Mouse (Mus musculus) heart, embryonic 10.5 days (tissue): ENCODE data around the gene Pitpnm2. TPM values are rescaled to one million over a fixed set of nuclear protein-coding genes. Genes with fewer than 3 reads are reported as not detected.
A peak's percentile ranks its signal among the peaks of the same experiment; 100 is the strongest.

Experiments
- DNase-seq: peaks from one replicate; pipeline ENCODE4 v3.0.0-alpha.2; 2017; ENCODE audit warnings: low spot score
- H3K27ac ChIP-seq: fragments of 300-500 bp; sonication (generic); 2 replicates; pipeline ENCODE4 v1.5.1; 2016; ENCODE audit warnings: mild to moderate bottlenecking
- H3K27me3 ChIP-seq: fragments of 300-500 bp; sonication (generic); 2 replicates; pipeline ENCODE4 v1.6.1; 2016; ENCODE audit warnings: mild to moderate bottlenecking; ENCODE audit not compliant: poor library complexity, insufficient read depth, severe bottlenecking
- H3K36me3 ChIP-seq: fragments of 300-500 bp; sonication (generic); 2 replicates; pipeline ENCODE4 v1.6.1; 2016; ENCODE audit warnings: mild to moderate bottlenecking, moderate library complexity
- H3K4me1 ChIP-seq: fragments of 300-500 bp; sonication (generic); 2 replicates; pipeline ENCODE4 v1.6.1; 2016; ENCODE audit warnings: mild to moderate bottlenecking
- H3K4me3 ChIP-seq: fragments of 300-500 bp; sonication (generic); 2 replicates; pipeline ENCODE4 v1.5.1; 2016; ENCODE audit warnings: mild to moderate bottlenecking, moderate library complexity
- H3K9me3 ChIP-seq: fragments of 300-500 bp; sonication (generic); 2 replicates; pipeline ENCODE4 v1.6.1; 2016; ENCODE audit warnings: mild to moderate bottlenecking, moderate library complexity
- WGBS: fragments of 180-500 bp; shearing (Covaris S2); methylation state at CpG from one replicate; pipeline ENCODE4 v1.1.7; 2016; 5-methylcytosine and 5-hydroxymethylcytosine counted together
- polyA plus RNA-seq: library from polyadenylated mRNA; unstranded; fragments of >200 nt; fragmentation: Nextera tagmentation; extraction: Ambion mirVana; gene quantifications from 2 replicates; pipeline ENCODE4 v1.2.1, GENCODE M21; 2016

Gene Pitpnm2
- polyA plus RNA-seq, 1 experiment from 2014 or later, result 4.8 TPM

DNA sequence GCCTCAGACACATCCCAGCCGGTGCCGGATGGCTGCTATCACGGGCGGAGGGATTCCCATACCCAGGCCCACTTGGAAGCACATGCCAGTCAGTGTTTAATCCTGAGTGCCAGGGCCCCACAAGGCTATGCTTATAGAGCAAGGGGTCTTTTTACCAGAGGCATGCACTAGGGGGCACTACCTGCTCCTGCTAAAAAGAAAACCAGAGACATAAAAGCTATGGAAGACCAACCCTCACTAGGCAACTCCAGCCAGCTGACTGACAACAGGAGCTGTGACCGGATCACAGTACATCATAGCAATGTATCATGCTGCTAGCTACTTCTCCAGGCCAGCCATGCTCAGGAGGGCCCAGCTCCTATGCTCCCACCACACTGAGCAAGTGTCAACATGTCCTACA, 87.0 kb downstream of the Pitpnm2 start:
- Histone ChIP-seq H3K4me1 (peaks cover 91% of the 10 kb centered on the region), H3K36me3 (no peaks in the 10 kb centered on the region), H3K27me3 (no peaks in the 10 kb centered on the region), H3K4me3 (0 out of 2 replicates have a peak overlapping the region, but pooled peaks have one; percentile 4), H3K9me3 (no peaks in the 10 kb centered on the region), H3K27ac (peak overlapping the region; percentile 76)
- peak; percentile 85 for DNase-seq
- WGBS, result 49% methylated on average over 5 of the region's 5 CpGs

DNA sequence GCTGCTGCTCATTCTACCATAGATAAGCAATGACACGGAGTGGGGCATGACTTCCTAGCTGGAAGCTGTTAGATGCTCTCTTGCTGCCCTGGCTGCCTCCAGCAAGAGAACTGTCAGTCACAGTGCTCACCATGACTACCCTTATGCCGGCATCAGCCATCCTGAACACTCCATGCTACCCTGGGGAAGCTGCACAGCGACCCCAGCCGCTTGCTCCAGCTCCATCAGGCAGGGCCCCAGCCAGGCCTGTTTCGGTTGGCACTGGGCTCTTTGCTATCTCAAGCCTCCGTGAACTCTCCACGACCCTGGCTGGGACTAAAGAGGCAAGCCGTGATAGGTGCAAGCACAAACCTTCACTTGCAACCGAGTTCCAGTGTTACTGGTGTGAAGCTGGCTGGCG, 87.7 kb downstream of the Pitpnm2 start:
- Histone ChIP-seq H3K9me3 (no peaks in the 10 kb centered on the region), H3K4me1 (peaks cover 84% of the 10 kb centered on the region), H3K36me3 (no peaks in the 10 kb centered on the region), H3K27ac (peak overlapping the region; percentile 76), H3K27me3 (no peaks in the 10 kb centered on the region), H3K4me3 (0 out of 2 replicates have a peak overlapping the region, but pooled peaks have one; percentile 4)
- DNase-seq, result peak; percentile 93
- WGBS, result 18% methylated on average over 10 of the region's 10 CpGs

DNA sequence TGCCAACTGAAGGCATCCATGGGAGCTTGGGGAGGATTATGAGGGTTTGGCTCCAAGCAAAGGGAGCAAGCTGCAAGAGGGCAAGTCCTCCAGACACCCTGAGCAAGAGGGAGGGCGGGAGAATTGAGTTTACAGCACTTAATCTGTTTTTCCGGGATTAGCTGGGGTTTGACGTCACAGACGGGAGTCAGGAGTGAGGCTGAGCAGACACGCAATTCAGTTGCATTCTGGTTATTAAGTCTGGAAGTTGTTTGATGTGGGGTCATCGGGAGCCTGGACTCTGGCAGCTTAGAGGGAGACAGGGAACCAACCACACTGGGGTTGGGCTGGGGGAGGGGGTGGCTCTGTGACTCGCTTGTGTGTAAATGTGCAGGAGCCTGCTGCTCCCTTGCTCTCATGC, 90.1 kb downstream of the Pitpnm2 start:
- Histone ChIP-seq H3K9me3 (no peaks in the 10 kb centered on the region), H3K4me3 (no peak overlapping the region), H3K4me1 (peaks cover 61% of the 10 kb centered on the region), H3K36me3 (no peaks in the 10 kb centered on the region), H3K27me3 (no peaks in the 10 kb centered on the region), H3K27ac (peak overlapping the region; percentile 71)
- WGBS, result 30% methylated on average over 7 of the region's 7 CpGs
- no peak for DNase-seq

DNA sequence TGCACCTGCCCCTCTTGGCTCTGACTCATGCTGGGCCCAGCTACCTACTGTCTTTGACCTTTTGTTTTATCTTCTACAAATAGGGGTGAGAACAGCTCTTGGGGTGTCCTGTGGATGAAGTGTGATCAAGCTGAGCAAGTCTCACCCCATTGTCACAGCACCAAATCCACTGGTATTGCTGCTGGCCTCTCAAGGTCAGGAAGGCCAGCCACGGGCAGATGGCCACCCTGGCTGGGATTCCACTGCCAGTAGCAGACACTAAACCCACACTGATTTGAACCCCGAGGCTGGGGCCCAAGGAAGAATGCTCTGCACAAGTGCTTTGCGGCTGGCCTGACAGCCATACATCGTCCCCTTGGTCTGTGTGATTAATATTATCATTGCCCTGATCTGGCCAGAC, 91.3 kb downstream of the Pitpnm2 start:
- Histone ChIP-seq H3K4me3 (no peak overlapping the region; the same call in 1 of the 2 replicates), H3K9me3 (no peaks in the 10 kb centered on the region), H3K36me3 (no peaks in the 10 kb centered on the region), H3K4me1 (peaks cover 57% of the 10 kb centered on the region), H3K27me3 (no peaks in the 10 kb centered on the region), H3K27ac (peak overlapping the region; percentile 71; the same call in 1 of the 2 replicates)
- DNase-seq, result no peak
- WGBS, result 48% methylated on average over 4 of the region's 4 CpGs

DNA sequence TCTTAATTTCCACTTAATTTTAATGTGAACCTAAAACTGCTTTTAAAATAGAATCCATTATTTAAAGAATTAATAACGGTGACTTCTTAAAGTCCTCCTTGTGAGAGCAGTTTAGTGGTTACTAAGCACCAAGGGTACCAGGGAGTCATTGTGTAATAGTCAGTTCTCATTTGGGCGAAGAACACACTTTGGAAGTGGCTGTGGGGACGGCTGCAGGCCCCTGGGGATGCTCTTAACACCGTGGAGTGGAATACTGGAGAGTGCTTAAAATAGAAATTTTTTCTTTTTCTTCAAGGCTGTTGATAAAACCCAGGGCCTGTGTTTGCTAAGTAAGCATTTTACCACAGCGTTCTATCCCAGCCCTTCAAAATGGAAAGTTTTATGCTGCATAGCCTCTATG, 93.6 kb downstream of the Pitpnm2 start:
- H3K9me3 ChIP-seq, result no peaks in the 10 kb centered on the region
- no peak overlapping the region for H3K4me3 ChIP-seq
- WGBS, result 55% methylated on average over 5 of the region's 5 CpGs
- H3K27ac ChIP-seq, result no peak overlapping the region
- peaks cover 39% of the 10 kb centered on the region for H3K4me1 ChIP-seq
- H3K27me3 ChIP-seq, result no peaks in the 10 kb centered on the region
- no peak for DNase-seq
- peaks cover 17% of the 10 kb centered on the region for H3K36me3 ChIP-seq

DNA sequence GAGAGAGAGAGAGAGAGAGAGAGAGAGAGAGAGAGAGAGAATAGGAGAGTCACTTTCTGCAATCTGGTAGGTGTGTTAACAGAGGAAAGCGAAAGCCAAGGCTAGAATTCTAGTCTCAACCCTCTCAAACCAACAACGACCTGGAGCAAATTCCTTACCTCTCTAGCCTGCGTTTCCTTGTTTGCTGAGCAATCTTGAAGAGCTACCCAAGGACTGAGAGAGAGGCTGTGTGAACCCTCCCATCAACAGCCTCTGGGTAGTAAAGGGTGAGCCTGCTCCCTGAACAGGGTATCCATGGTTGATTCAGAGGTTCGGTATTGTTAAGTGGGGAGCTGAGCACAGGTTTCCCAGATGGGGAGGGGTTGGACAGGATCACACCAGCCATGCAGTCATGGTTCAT, 96.8 kb downstream of the Pitpnm2 start:
- WGBS, result 80% methylated on average over 4 of the region's 4 CpGs
- H3K4me1 ChIP-seq, result peaks cover 14% of the 10 kb centered on the region
- H3K27me3 ChIP-seq, result no peaks in the 10 kb centered on the region
- no peaks in the 10 kb centered on the region for H3K9me3 ChIP-seq
- peaks cover 30% of the 10 kb centered on the region for H3K36me3 ChIP-seq
- no peak for DNase-seq
- H3K4me3 ChIP-seq, result no peak overlapping the region
- H3K27ac ChIP-seq, result no peak overlapping the region

DNA sequence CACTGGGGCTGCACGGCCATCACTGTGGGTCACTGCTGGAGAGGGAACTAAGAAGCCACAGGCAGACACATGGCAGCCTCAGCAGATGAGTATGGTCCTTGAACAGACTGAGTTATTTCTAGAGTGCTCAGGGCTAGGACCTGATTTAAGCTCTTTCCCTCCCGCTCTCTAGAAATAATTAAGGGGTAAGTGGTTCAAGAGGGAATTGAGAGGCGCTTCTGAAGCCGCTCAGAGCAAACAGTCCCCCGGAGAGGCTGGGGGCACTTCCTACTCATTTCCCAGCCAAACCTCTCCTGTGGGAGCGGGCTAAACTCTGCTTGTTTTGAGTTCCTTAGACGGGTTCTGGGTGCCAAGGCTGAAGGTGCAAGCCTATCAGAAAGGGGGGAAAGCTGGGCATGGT, 98.7 kb downstream of the Pitpnm2 start:
- WGBS, result 66% methylated on average over 7 of the region's 7 CpGs
- no peak overlapping the region for H3K4me3 ChIP-seq
- H3K36me3 ChIP-seq, result peaks cover 39% of the 10 kb centered on the region
- H3K4me1 ChIP-seq, result peaks cover 18% of the 10 kb centered on the region
- no peak for DNase-seq
- H3K9me3 ChIP-seq, result no peaks in the 10 kb centered on the region
- no peak overlapping the region for H3K27ac ChIP-seq
- no peaks in the 10 kb centered on the region for H3K27me3 ChIP-seq

DNA sequence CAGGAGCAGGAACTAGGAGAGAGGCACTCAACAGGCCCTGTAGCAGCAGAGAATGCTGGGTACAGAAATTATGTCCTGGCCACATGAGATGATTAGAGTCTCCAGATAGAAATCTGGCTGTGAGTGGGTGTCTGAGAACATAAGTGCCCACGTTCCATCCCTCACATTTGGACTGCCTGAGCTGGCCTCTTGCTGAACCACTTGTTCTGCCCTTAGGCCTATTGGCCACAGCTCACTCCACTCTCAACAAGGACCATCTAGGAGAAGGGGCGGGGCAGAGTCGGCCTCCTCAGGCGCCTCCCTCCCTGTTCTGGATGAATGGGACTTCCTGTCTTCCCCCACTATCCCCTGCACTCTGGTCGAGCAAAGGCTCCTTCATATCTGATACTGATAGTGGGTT, 100.5 kb downstream of the Pitpnm2 start:
- 49% methylated on average over 5 of the region's 5 CpGs for WGBS
- Histone ChIP-seq H3K4me1 (peaks cover 18% of the 10 kb centered on the region), H3K4me3 (no peak overlapping the region), H3K27me3 (no peaks in the 10 kb centered on the region), H3K36me3 (peaks cover 51% of the 10 kb centered on the region), H3K27ac (no peak overlapping the region), H3K9me3 (no peaks in the 10 kb centered on the region)
- DNase-seq, result no peak

DNA sequence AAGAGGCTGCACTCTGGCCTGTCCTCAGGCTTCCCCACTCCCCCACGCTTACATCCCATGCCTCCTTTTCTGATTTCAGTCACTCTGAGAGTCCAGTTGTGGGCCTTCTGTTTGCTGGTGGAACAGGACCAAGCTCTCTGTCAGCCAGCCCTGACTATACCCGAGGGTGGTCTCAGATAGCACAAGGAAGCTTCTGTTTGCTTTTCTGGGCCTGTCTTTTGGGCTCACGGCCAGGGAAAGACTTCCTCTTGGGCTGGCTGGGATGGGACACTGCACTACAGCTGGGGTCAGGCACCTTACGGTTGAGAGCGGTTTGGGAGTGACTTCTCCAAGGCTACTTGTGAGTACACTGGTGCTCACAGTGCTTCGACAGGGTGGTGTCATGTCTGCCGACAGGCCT, 111.5 kb downstream of the Pitpnm2 start:
- Histone ChIP-seq H3K36me3 (peaks cover 83% of the 10 kb centered on the region), H3K4me1 (0 out of 2 replicates have a peak, but pooled peaks cover 7% of the 10 kb centered on the region), H3K27me3 (no peaks in the 10 kb centered on the region), H3K4me3 (no peak overlapping the region), H3K27ac (no peak overlapping the region; the same call in 1 of the 2 replicates), H3K9me3 (no peaks in the 10 kb centered on the region)
- DNase-seq, result no peak
- WGBS, result 71% methylated on average over 7 of the region's 7 CpGs

DNA sequence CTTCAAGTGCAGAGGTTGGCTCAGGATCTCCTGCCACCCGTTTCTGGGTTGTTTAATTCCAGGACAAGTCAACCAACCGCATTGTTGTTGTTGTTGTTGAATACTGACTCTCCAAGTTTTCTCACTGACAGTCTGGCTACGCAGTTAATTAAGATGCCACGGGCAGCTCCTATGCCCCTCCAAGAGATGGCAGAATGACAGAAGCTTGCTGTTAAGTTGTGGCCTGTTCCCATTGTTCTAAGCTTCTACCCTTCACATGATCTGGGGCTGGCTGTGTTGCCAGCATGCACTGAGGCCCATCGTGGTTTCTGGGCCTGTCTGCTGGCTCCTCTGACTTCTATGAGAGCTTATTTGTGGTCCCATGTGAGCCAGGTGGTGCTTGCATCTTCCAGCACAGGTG, 115.3 kb downstream of the Pitpnm2 start:
- peaks cover 90% of the 10 kb centered on the region for H3K36me3 ChIP-seq

DNA sequence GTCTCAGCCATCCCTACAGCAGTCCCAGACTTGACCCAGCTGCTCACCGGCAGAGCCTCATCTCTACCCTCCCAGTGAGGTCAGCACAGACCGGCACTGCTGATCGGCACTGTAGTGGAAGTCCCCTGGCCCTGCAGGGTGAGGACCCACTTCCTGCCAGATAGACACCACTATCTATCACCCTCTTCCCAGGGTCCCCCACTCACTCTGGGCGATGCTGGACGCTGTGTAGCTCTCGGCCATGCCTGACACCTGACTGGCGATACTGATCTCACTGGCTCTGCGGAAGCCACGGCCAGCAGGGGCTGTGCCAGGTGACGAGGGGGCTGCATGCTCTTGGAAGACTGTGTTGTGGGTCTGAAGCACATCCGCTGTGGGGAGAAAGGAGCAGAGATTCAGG, 124.5 kb downstream of the Pitpnm2 start:
- H3K27ac ChIP-seq, result no peak overlapping the region
- peaks cover 98% of the 10 kb centered on the region for H3K36me3 ChIP-seq
- H3K4me3 ChIP-seq, result no peak overlapping the region
- DNase-seq, result no peak
- 79% methylated on average over 11 of the region's 11 CpGs for WGBS
- no peaks in the 10 kb centered on the region for H3K9me3 ChIP-seq
- H3K27me3 ChIP-seq, result no peaks in the 10 kb centered on the region
- H3K4me1 ChIP-seq, result peaks cover 20% of the 10 kb centered on the region; the same call in 1 of the 2 replicates

More for the DNA sequence above, 115.3 kb downstream of the Pitpnm2 start:
- H3K9me3 ChIP-seq, result no peaks in the 10 kb centered on the region
- no peak overlapping the region for H3K27ac ChIP-seq
- H3K4me3 ChIP-seq, result no peak overlapping the region
- no peaks in the 10 kb centered on the region for H3K27me3 ChIP-seq
- WGBS, result 85% methylated on average over 5 of the region's 5 CpGs
- DNase-seq, result no peak
- H3K4me1 ChIP-seq, result 0 out of 2 replicates have a peak, but pooled peaks cover 7% of the 10 kb centered on the region

DNA sequence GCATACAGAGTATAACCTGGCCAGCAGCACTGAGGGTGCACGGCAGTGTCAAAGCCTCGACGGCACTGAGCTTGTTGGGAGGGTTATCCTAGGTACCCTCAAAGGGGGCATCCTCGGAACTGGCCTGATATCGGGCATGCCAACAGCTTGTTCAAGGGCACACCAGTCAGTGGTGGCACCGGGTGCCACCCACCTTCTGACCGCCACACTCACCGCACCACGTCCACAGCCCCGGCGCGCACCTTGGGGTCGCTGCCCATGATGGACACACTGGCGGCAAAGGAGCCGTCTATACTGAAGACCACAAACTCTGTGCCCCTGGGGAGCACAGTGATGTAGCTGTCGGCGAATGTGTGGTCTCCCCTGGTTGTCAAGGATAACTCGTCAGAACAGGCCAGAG, 127.2 kb downstream of the Pitpnm2 start:
- no peaks in the 10 kb centered on the region for H3K9me3 ChIP-seq
- H3K27me3 ChIP-seq, result no peaks in the 10 kb centered on the region
- no peak overlapping the region for H3K4me3 ChIP-seq
- H3K36me3 ChIP-seq, result peaks cover 99% of the 10 kb centered on the region
- H3K4me1 ChIP-seq, result peaks cover 26% of the 10 kb centered on the region
- no peak for DNase-seq
- 92% methylated on average over 18 of the region's 18 CpGs for WGBS
- no peak overlapping the region for H3K27ac ChIP-seq

DNA sequence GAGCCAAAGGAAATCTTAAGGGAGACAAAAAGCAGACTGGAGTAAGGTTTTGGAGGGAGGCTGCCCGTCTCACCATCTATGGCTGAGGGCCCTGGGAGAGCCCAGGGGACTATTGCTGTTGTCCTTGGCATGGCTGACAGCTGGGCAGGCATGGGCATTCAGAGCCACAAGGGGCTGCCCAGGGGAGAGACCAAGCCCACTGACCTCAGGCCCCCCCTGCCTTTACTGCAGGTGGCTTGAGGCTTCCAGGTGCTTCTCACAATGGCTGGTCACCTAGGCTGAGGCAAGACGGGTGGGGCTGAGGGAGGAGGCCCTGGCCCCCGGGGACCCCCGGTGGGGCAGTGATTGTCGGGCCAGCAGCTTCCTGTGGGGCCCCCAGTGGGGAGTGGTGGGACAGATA, 130.4 kb downstream of the Pitpnm2 start:
- H3K4me1 ChIP-seq, result peaks cover 37% of the 10 kb centered on the region
- WGBS, result 71% methylated on average over 5 of the region's 5 CpGs
- peaks cover 81% of the 10 kb centered on the region for H3K36me3 ChIP-seq
- no peaks in the 10 kb centered on the region for H3K9me3 ChIP-seq
- no peak for DNase-seq
- H3K4me3 ChIP-seq, result no peak overlapping the region
- H3K27me3 ChIP-seq, result no peaks in the 10 kb centered on the region
- no peak overlapping the region for H3K27ac ChIP-seq
